Mouse (Mus musculus): Measurements from ENCODE around the gene Tmem200b.

Tmem200b gene

GRCm38 (mm10) chr4:131910237-131910994 is 11.2 kb upstream of the Tmem200b start:
- no peak for DNase-seq (ENCODE audit: low read depth)

DNA sequence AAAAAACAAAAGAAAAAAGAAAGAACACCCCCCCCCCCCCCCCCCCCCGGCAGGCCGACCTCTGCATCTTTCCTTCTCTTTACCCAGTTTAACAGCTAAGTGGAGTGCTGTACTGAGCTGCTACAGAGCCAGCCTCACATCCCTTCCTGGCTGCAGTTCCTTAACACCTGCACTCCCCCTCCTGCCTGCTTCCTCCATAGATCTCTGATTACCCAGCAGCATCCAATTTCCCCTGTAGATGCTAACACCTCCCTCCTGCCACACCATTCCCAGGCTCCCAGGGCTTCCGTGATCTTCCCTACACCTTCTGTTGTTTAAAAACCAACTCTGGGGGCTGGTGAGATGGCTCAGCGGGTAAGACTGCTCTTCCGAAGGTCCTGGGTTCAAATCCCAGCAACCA is 10.1 kb upstream of the Tmem200b start:
- DNase-seq (ENCODE audit: low read depth) = no peak

DNA sequence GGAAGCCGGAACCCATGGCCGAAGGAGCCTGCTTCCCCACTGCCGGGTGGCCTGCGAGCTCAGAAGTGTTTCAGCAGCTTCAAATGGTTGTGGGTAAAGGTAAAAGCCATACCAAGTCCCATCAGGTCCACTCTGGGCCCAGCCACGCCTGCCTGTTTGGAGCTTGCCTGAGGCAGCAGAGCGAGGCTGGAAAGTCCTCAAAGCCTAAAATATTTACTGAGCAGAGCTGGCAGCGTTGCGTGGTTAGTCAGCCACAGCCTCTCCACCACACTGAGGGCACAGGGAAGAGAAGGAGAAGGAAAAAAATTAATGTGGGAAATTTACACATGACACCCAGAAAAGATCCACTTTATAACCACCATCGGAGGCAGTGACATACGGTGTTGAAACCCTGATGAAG is 8.0 kb upstream of the Tmem200b start:
- peak; percentile 39 for DNase-seq (ENCODE audit: low read depth)

DNA sequence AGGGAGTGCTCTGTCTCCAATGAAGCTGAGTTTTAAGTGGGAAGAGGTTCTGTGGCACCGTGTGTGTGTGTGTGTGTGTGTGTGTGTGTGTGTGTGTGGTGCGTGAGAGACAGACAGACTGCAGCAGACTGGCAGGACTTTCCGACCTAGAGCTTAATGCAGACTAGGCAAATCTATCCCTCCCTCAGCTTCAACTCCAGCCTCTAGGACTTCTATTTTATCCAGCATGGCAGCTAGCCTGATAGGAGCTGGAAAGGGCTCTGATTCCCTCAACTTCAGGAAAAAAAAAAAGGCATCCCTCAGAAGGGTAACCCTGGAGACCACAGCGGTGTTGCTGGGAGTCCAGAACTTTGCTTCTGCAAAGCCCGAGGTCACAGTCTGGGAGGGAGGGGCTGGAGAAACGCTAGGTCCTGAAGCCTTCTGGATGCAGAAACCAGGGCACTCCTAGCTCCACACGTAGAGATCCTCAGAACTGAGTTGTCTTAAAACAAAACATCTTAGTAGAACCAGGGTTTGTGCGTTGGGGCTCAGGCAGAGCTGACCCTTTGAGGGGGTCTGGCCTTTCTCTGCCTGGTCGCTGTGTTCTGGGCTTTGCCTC is 7.4 kb upstream of the Tmem200b start:
- DNase-seq (ENCODE audit: low read depth) = no peak

DNA sequence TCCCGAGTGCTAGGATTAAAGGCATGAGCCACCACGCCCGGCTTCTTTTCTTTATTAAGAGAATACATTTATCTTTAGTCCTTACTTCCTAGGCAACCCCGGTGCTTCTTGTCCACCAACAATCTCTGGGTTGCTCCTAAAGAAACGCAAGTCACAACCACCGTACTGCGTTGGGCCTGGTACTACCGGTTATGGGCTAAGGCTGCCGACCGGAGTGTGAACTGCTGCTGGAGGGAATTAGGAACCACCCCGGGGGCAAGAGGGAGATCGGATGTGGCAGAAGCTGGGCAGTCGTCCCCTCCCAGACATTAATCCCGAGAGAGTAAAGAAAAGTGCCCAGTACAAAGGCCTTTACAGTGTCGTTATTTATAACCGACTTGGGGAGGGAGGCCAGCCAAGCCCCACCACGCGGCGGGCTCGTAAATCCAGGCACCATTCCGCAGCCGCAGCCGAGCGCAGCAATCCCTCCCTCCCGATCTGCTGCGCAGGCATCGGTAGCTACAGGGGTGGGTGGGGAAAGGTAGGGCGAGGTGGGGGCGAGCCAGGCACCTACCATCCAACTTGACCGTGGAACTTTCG is 6.6 kb upstream of the Tmem200b start:
- DNase-seq (ENCODE audit: low read depth) = no peak

DNA sequence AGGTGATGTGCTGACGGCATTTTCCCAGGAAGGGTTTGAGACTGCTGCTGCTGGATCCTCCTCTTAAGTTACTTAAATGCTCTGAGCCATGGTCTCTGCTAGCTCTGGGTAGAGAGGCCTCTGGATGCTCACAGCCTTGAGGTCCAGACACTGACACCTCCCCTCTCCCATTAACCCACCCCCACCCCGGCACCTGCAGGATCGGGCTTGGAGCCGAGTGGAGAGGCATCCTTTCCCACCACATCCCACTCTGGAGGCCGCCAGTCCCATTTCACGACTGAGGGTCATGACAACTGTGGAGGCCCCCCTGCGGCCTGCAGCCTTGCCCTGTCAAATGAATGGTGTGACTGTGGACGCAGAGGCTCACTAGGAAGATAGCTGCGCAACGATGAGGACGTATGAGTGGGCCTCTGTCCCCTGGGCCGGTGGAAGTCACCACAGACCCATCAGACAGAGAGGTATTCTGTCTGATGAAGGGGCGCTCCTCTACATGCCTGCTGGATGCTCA is 5.7 kb upstream of the Tmem200b start:
- DNase-seq (ENCODE audit: low read depth) = no peak

DNA sequence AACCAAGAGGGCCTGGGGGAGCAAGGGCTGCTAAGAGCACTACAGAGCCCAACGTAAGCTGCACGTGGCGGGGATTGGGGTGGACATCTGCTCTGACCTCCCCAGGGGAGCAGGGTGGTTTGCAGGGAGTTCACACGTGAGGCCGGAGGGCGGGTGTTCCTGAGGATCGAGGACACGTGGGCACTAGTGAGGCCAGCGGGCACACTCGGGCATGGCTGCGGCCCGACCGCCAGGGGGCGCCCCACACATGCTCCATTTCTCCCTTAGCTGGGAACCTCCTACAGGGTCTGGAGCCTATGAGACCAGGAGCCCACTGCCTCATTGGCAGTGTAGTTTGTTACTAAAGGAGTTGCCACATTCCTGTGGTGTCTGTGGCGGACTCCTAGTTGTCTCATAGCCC is 5.1 kb upstream of the Tmem200b start:
- DNase-seq (ENCODE audit: low read depth) = peak; percentile 68

- no peak for DNase-seq (ENCODE audit: low read depth)
Observed at GRCm38 (mm10) chr4:131917010-131917555, 4.5 kb upstream of the Tmem200b start.

DNA sequence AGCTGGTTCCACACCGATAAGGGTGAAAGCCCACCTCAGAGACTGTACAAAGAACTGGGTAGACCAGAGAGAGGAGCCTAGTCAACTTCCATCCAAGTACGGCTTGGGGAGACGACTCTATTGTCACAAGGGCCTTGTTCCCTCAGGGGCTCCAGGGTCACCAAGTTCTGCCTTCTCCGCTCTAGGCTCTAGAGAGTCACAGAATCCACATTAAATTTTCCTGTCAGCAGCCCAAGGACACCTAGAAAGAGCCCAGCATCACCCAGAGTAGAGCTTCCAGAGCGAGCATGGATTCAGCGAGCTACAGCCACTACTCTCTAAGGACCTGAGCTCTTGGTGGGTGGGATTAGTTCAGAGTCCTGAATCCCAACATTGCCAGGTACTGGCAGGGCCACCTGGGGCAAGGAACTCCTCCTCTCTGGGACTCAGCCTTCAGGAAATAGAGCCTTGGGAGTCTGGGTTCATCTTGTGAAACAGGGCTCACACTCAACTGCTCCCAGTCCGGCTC is 3.5 kb upstream of the Tmem200b start:
- DNase-seq (ENCODE audit: low read depth) = no peak

DNA sequence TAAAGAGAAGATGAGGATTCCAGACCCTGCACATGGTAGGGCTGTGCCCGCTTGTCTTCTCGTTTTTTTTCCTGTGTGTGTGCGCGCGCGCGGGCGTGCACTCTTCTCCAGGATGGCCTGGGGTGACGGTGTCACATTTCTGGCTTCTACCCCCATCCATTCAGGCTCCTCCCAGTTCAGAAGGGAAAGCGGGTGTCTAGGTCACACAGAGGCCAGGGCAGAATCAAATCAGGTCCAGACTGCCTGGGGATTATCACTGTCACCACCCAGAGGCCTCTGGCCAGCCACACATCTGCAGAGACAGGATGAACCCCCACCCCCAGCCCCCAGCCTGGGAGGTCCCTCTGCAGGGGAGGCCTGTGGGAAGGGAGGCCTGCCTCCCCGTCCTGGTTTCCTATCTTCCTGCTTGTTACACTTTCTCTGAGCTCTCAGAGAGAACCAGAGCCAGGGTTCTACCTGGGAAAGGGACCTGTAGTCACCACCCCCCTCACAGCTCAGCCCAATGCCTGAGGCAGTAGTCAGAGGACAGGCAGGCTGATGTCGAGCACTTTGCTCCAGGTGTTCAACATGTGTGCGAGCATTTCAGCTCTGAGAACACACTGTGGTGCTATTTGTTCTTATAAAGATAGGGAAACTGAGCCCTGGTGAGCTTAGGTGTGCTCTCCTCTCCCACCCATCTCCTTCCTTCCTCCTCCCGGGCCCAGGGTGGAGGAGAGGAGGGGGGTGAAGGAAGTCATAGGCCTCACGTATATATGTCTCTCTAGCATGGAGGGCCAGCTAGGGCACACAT is 2.7 kb upstream of the Tmem200b start:
- DNase-seq (ENCODE audit: low read depth) = no peak

- DNase-seq (ENCODE audit: low read depth) = no peak
Observed at GRCm38 (mm10) chr4:131919506-131920140, 1.9 kb upstream of the Tmem200b start.

DNA sequence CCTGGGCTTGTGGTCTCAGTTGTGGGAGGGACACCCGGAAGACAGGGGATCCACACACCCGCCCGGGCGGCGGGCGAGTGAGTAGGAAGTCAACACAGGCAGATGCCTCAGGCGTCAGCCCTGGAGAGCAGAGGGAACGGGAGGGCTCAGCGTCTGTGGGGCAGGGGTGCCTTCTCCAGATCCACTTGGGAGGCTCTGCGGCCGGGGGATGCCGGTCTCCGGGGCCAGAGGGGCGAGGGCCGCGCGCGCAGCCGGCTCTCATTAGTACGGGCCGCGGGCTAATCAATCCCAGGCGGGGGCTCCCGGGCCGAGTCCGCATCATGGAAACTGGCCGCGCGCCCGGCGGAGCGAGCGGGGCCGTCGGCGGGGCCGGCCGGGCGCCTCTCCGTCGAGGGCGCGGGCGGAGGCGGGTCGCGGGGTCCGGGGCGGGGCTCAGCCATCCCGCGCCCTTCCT is 1.4 kb upstream of the Tmem200b start:
- no peak for DNase-seq (ENCODE audit: low read depth)

- no peak for DNase-seq (ENCODE audit: low read depth)
Observed at GRCm38 (mm10) chr4:131920595-131921351, 798 bp upstream of the Tmem200b start.

DNA sequence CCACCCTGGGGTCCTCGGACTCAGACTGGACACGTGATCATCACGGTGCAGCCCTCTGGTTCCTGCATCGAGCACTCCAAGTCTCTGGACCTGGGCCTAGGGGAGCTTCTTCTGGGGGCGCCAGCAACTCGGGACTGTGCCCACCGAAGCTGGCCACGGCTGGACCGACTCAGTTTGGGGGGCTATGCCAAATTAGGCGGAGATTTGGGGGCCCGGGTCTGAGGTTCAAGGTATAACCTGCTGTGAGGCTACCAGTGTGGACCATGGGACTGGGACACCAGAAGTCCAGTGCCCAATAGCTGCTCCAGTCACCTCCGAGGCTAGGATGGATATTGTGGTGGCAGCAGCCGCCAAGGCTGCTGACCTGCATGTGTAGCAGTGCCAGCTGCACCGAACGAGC is 833 bp downstream of the Tmem200b start:
- no peak for DNase-seq (ENCODE audit: low read depth)

DNA sequence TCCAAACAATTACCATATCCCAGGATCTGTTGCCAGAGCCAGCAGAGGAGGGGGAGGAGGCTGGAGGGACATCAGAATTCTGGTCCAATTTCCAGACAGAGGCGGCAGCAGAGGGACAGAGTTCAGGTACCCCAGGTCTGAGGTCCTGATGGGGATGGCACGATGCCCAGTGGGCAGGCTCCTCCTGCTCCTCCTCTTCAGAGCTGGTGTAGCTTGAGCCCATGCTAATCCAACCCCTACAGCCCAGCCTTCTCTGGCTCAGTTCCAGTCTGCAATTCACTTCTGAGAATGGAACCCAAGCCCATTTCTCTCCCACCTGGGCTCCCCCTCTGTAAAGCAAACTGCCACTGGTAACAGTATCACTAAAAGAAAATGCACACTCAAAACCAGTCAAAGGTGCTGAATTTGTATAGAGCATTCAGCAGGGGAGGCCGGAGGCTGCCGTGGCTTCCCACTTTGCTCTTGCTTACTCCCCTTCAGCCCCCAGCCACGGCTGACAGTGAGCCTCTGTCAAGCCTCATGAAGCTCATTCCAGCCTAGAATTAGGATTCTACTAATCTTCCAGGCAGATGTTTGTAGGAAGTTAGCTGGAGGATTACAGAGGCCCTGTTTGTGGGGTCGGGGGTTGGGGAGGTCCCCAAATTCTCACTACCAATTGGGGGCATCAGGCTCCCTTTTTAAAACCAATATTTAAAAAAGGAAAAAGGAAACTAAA is 2.7 kb downstream of the Tmem200b start:
- no peak for DNase-seq (ENCODE audit: low read depth)

DNA sequence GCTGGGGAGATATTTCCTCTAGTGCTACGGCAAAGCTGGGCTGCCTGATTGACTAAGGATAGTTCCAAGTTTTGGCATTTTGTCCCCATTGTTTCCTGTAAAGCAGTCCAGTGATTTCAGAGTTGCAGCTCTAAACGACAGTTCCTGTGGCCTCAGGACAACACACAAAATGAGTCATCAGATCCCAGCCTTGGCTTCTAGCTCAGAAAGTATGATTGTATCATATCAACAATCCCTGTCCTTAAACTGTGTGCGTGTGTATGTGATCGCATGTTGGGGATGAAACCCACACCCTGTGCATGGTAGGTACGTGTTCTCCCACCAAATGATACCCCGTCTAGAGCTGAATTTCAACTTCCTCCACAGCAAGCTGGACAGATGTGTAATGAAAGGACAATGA is 7.6 kb downstream of the Tmem200b start:
- no peak for DNase-seq (ENCODE audit: low read depth)

GRCm38 (mm10) chr4:131939459-131939858 is 17.9 kb downstream of the Tmem200b start:
- DNase-seq (ENCODE audit: low read depth) = no peak

DNA sequence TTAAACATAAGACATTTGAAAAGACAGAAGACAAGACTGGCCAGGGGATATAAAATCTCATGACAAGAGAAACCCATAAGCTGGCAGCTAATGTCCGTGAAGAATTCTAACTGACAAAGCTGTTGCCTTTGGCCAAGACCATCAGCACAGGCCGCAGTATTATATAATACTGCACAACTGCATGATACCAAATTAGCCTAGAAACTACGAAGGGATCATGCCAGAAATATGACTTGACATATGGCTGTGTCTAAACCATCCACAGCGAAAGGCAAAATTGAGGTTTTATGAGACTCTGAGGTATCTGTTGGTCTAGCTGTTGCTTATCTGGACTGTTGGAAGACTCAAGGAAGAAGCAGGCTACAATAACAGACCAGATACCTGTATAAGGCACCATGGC is 19.3 kb downstream of the Tmem200b start:
- DNase-seq (ENCODE audit: low read depth) = no peak

DNA sequence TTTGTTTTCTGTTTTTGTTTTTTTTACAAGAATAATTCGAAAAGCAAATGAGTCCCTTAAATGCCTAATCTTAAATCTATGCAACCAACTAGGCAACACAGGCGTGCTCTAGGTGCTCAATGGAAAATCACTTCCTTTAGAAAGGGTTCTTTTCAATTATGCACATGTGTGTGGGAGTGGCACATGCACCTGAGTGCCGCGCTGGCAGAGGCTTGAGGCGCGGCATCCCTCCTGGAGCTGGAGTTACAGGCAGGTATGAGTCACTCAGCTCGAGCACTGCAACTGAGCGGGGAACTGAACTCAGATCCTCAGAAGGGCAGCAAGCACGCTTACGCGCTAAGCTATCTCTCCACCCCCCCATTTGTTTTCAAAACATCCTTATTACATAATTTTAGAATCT is 26.3 kb downstream of the Tmem200b start:
- no peak for DNase-seq (ENCODE audit: low read depth)

- DNase-seq (ENCODE audit: low read depth) = no peak
Observed at GRCm38 (mm10) chr4:131949903-131950302, 28.3 kb downstream of the Tmem200b start.

Data from NIH3T3 (cell line).